ENCODE assay signal across 7 mouse cellular contexts in genomic region chr2:155382791-155383438, GRCm38 (mm10). TPM values are rescaled to one million over a fixed set of nuclear protein-coding genes. Genes with fewer than 3 reads are reported as not detected.
DNase-seq lines count a peak whose midpoint lies in the region; ATAC-seq and TF ChIP-seq lines count a peak whose summit lies in the region.

No protein-coding gene starts in this region.

- H3K4me2 ChIP-seq in forebrain, embryonic 12.5 days: peak overlapping the region; percentile 78
- peak overlapping the region; percentile 70 for H3K4me2 ChIP-seq in midbrain, embryonic 16.5 days (ENCODE audit: low read length)

- TF ChIP-seq CTCF in Patski (IDR thresholded peaks at IDR 0.05): no peak

- no peaks in the 10 kb centered on the region for H3K27me3 ChIP-seq in Patski
- peaks cover 21% of the 10 kb centered on the region for H3K27me3 ChIP-seq in forebrain, embryonic 12.5 days
- no peaks in the 10 kb centered on the region; the same call in 1 of the 2 replicates for H3K27me3 ChIP-seq in midbrain, embryonic 16.5 days (ENCODE audit: control insufficient read depth, insufficient read depth, low read depth, low read length)

- ATAC-seq in Patski: peak; percentile 9
- ATAC-seq in forebrain, embryonic 12.5 days (ENCODE audit: low FRiP score): no peak
- no peak for ATAC-seq in midbrain, embryonic 16.5 days

- peak; percentile 39 for DNase-seq in CD4-positive helper T cell, adult 2 months (ENCODE audit: low read depth, low spot score)
- DNase-seq in Patski (ENCODE audit: low read depth, low spot score): no peak
- DNase-seq in heart, postnatal 25 days (ENCODE audit: low spot score): peak; percentile 39
- DNase-seq in kidney, postnatal 4 days: peak; percentile 14 to 51
- DNase-seq in c-Kit-positive CD71-positive TER-119-positive erythroid progenitor cells, embryonic 14.5 days (ENCODE audit: low spot score): no peak

- H3K27ac ChIP-seq in forebrain, embryonic 12.5 days: no peak overlapping the region
- peak overlapping the region; percentile 100 for H3K27ac ChIP-seq in midbrain, embryonic 16.5 days (ENCODE audit: low read length)

- H3K9ac ChIP-seq in forebrain, embryonic 12.5 days: no peak overlapping the region; the same call in 1 of the 2 replicates
- peak overlapping the region; percentile 98 for H3K9ac ChIP-seq in midbrain, embryonic 16.5 days (ENCODE audit: low read depth, low read length)

- POLR2A ChIA-PET in Patski (lab: Charles Lee): interaction anchor here (1.0 to 2.8 kb wide), 3 partner anchors 10 to 107 kb away, joined by 4 to 9 read pairs (median 7); partner anchors contain the start of gene Map1lc3a

- peaks cover 16% of the 10 kb centered on the region for H3K36me3 ChIP-seq in forebrain, embryonic 12.5 days (replicated peaks)
- peaks cover 11% of the 10 kb centered on the region for H3K36me3 ChIP-seq in midbrain, embryonic 16.5 days (ENCODE audit: control insufficient read depth, insufficient read depth, low read length)

- WGBS in forebrain, embryonic 12.5 days: 83% methylated on average over 2 of the region's 2 CpGs
- WGBS in midbrain, embryonic 16.5 days: 80% methylated on average over 2 of the region's 2 CpGs

- in situ Hi-C loops in Patski (cut with MboI; ENCODE audit: low pct_unique_long_range_greater_than_20kb): loop anchor here (25.0 kb wide), 1 partner anchor 296 kb away; no protein-coding TSS in a partner anchor

- peak overlapping the region; percentile 82 for H3K4me3 ChIP-seq in forebrain, embryonic 12.5 days (replicated peaks)
- H3K4me3 ChIP-seq in midbrain, embryonic 16.5 days (ENCODE audit: low read depth, low read length): peak overlapping the region; percentile 88

- H3K4me1 ChIP-seq in forebrain, embryonic 12.5 days: peaks cover 51% of the 10 kb centered on the region
- peaks cover 54% of the 10 kb centered on the region for H3K4me1 ChIP-seq in midbrain, embryonic 16.5 days (ENCODE audit: control insufficient read depth, insufficient read depth, low read length)

- CTCF ChIA-PET in Patski (lab: Charles Lee): interaction anchor here (0.7 to 1.8 kb wide), 5 partner anchors 14 to 147 kb away, joined by 3 to 6 read pairs (median 4); partner anchors contain the start of gene Dynlrb1

- H3K9me3 ChIP-seq in forebrain, embryonic 12.5 days: no peaks in the 10 kb centered on the region
- H3K9me3 ChIP-seq in midbrain, embryonic 16.5 days (replicated peaks; ENCODE audit: control insufficient read depth, low read length, poor library complexity, severe bottlenecking): no peaks in the 10 kb centered on the region

- intact Hi-C loops in heart, postnatal 25 days (cut with DNase I): loop anchor here (5.0 kb wide), 2 partner anchors 106 to 146 kb away; partner anchors contain the start of genes Dynlrb1 and Map1lc3a

RNA-seq across cellular contexts. Expression of gene Trp53inp2, which starts 2.1 kb away (rescaled TPM):
- polyA plus RNA-seq in Patski (2021): 140 TPM
- 79.5 and 95.0 TPM in 2 replicates for polyA plus RNA-seq in forebrain, embryonic 12.5 days (2016; fragmentation: Nextera tagmentation; extraction: Ambion mirVana)
- 100 to 1,000 TPM; 491 to 545 TPM for total RNA-seq in heart, postnatal 25 days (2021)
- polyA plus RNA-seq in midbrain, embryonic 16.5 days (2015; fragmentation: Nextera tagmentation; extraction: Ambion mirVana): 93.1 and 100 TPM in 2 replicates

RNA-seq across cellular contexts. Expression of gene Pigu, which starts 25.7 kb away (rescaled TPM):
- polyA plus RNA-seq in Patski (2021): 50.3 TPM
- polyA plus RNA-seq in forebrain, embryonic 12.5 days (2016; fragmentation: Nextera tagmentation; extraction: Ambion mirVana): 46.9 and 47.6 TPM in 2 replicates
- total RNA-seq in heart, postnatal 25 days (2021): 10 to 100 TPM; 28.4 to 28.7 TPM
- polyA plus RNA-seq in midbrain, embryonic 16.5 days (2015; fragmentation: Nextera tagmentation; extraction: Ambion mirVana): 64.7 and 65.0 TPM in 2 replicates

Comparison
In these comparisons a context has a peak if more than half of its experiments do, and no peak if none do; other contexts are left out.
1. DNase-seq: peak in CD4-positive helper T cell, adult 2 months (single experiment), heart, postnatal 25 days (single experiment) and kidney, postnatal 4 days (2 of 2); none in Patski (single experiment) and c-Kit-positive CD71-positive TER-119-positive erythroid progenitor cells, embryonic 14.5 days (single experiment).